Mouse (Mus musculus): ENCODE results near the gene Xpot.

GRCm38 (mm10) chr10:121615146-121615870, 10.8 kb downstream of the Xpot start:
- TF ChIP-seq E2F4 (IDR thresholded peaks at IDR 0.05; ENCODE audit: insufficient replicate concordance, low read depth, low read length) (no peak), POLR2AphosphoS2 (IDR thresholded peaks at IDR 0.05; ENCODE audit: low read depth, low read length) (no peak), EP300 (IDR thresholded peaks at IDR 0.05; ENCODE audit: low read length) (no peak), CTCF (conservative IDR thresholded peaks at IDR 0.05 in 1 of 2, IDR thresholded peaks at IDR 0.05 in 1 of 2; ENCODE audit: low read depth in 2 of 2, low read length in 2 of 2) (no peak), USF2 (conservative IDR thresholded peaks at IDR 0.05; ENCODE audit: low read depth, low read length) (no peak)
